Comparison of ENCODE assay signal across 8 mouse cellular contexts in the genomic region with DNA sequence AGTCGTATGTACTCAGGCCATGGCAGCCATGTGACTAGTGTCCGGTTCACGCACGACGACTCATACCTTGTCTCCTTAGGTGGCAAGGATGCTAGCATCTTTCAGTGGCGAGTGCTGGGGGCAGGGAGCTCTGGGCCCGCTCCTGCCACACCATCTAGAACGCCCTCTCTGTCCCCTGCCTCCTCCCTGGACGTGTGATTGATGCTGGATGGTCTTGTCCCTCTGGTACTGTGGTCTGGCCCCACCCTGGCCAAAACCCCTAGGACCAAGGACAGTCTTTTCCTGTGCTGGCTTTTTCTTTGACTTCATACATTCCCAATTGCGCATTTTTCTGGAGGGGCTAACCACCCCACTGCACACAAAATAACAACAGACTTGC. TPM values are rescaled to one million over a fixed set of nuclear protein-coding genes. Genes with fewer than 3 reads are reported as not detected.
A peak's percentile ranks its signal among the peaks of the same experiment; 100 is the strongest.
DNase-seq lines count a peak whose midpoint lies in the region; ATAC-seq and TF ChIP-seq lines count a peak whose summit lies in the region.

No protein-coding gene starts in this region.

- no peaks in the 10 kb centered on the region for H3K27me3 ChIP-seq in lung, postnatal 0 days (replicated peaks; ENCODE audit: insufficient read depth, low read length)
- no peaks in the 10 kb centered on the region for H3K27me3 ChIP-seq in intestine, embryonic 16.5 days (replicated peaks; ENCODE audit: control insufficient read depth, insufficient read depth, low read length)
- no peaks in the 10 kb centered on the region for H3K27me3 ChIP-seq in neural tube, embryonic 15.5 days (replicated peaks)

- peak overlapping the region; percentile 93 for H3K4me3 ChIP-seq in lung, postnatal 0 days (ENCODE audit: low read depth, low read length)
- peak overlapping the region; percentile 62 for H3K4me3 ChIP-seq in intestine, embryonic 16.5 days (ENCODE audit: low read length)
- peak overlapping the region; percentile 94 for H3K4me3 ChIP-seq in neural tube, embryonic 15.5 days (replicated peaks)

- no peak for TF ChIP-seq CTCF in lung, postnatal 0 days (IDR thresholded peaks at IDR 0.05)

- H3K9ac ChIP-seq in lung, postnatal 0 days (replicated peaks; ENCODE audit: low read depth) = peak overlapping the region; percentile 20; the same call in 1 of the 2 replicates
- H3K9ac ChIP-seq in intestine, embryonic 16.5 days (ENCODE audit: low read depth, low read length) = peak overlapping the region; percentile 86
- H3K9ac ChIP-seq in neural tube, embryonic 15.5 days (replicated peaks) = peak overlapping the region; percentile 57

- no peak for TF ChIP-seq EP300 in lung, postnatal 0 days (IDR thresholded peaks at IDR 0.05)

- ATAC-seq in lung, postnatal 0 days = no peak
- ATAC-seq in intestine, embryonic 16.5 days = peak; percentile 13
- ATAC-seq in neural tube, embryonic 15.5 days (ENCODE audit: low FRiP score) = peak; percentile 22

- 39% methylated on average over 10 of the region's 10 CpGs for WGBS in lung, postnatal 0 days
- 37% methylated on average over 10 of the region's 10 CpGs for WGBS in intestine, embryonic 16.5 days
- WGBS in neural tube, embryonic 15.5 days = 19% methylated on average over 10 of the region's 10 CpGs

- H3K27ac ChIP-seq in lung, postnatal 0 days (ENCODE audit: low read length) = peak overlapping the region; percentile 99
- H3K27ac ChIP-seq in intestine, embryonic 16.5 days (ENCODE audit: low read length) = peak overlapping the region; percentile 75
- peak overlapping the region; percentile 97 for H3K27ac ChIP-seq in neural tube, embryonic 15.5 days (replicated peaks)

- H3K4me2 ChIP-seq in lung, postnatal 0 days (replicated peaks; ENCODE audit: low read depth, low read length) = peak overlapping the region; percentile 75
- H3K4me2 ChIP-seq in intestine, embryonic 16.5 days (ENCODE audit: low read depth, low read length) = peak overlapping the region; percentile 74
- H3K4me2 ChIP-seq in neural tube, embryonic 15.5 days = peak overlapping the region; percentile 70

- H3K9me3 ChIP-seq in lung, postnatal 0 days (ENCODE audit: low read length) = no peaks in the 10 kb centered on the region
- no peaks in the 10 kb centered on the region for H3K9me3 ChIP-seq in intestine, embryonic 16.5 days (ENCODE audit: control insufficient read depth, low read length)
- H3K9me3 ChIP-seq in neural tube, embryonic 15.5 days (replicated peaks) = no peaks in the 10 kb centered on the region

- H3K36me3 ChIP-seq in lung, postnatal 0 days (ENCODE audit: insufficient read depth, low read length) = 0 out of 2 replicates have a peak, but pooled peaks cover 7% of the 10 kb centered on the region
- peaks cover 14% of the 10 kb centered on the region for H3K36me3 ChIP-seq in intestine, embryonic 16.5 days (ENCODE audit: control insufficient read depth, insufficient read depth, low read length)
- H3K36me3 ChIP-seq in neural tube, embryonic 15.5 days = peaks cover 26% of the 10 kb centered on the region

- DNase-seq in cerebellum, adult 11-12 months = peak; percentile 69
- DNase-seq in cerebellum, adult 8-10 months = no peak
- DNase-seq in lung, postnatal 0 days (ENCODE audit: low spot score) = no peak
- no peak for DNase-seq in lung, adult 18-20 months
- DNase-seq in adrenal gland, postnatal 36 days = no peak
- DNase-seq in ovary, postnatal 14 days (ENCODE audit: low spot score) = no peak

- peaks cover 18% of the 10 kb centered on the region; the same call in 1 of the 2 replicates for H3K4me1 ChIP-seq in lung, postnatal 0 days (ENCODE audit: insufficient read depth, low read depth, low read length)
- peaks cover 28% of the 10 kb centered on the region for H3K4me1 ChIP-seq in intestine, embryonic 16.5 days (ENCODE audit: control insufficient read depth, insufficient read depth, low read length)
- peaks cover 45% of the 10 kb centered on the region for H3K4me1 ChIP-seq in neural tube, embryonic 15.5 days

RNA-seq across cellular contexts. Expression of a gene that starts 0.6 kb away (rescaled TPM):
- 81.8 and 84.7 TPM in 2 replicates for polyA plus RNA-seq in lung, postnatal 0 days (2015; fragmentation: Nextera tagmentation; extraction: Ambion mirVana)
- polyA plus RNA-seq in intestine, embryonic 16.5 days (2015; fragmentation: Nextera tagmentation; extraction: Ambion mirVana) = 119 and 130 TPM in 2 replicates
- polyA plus RNA-seq in neural tube, embryonic 15.5 days (2015; fragmentation: Nextera tagmentation; extraction: Ambion mirVana) = 94.8 and 117 TPM in 2 replicates
- total RNA-seq in adrenal gland, postnatal 36 days (2021) = 10 to 100 TPM; 88.0 to 88.6 TPM

RNA-seq across cellular contexts. Expression of a gene that starts 11.8 kb away (rescaled TPM):
- 28.6 and 30.5 TPM in 2 replicates for polyA plus RNA-seq in lung, postnatal 0 days (2015; fragmentation: Nextera tagmentation; extraction: Ambion mirVana)
- polyA plus RNA-seq in intestine, embryonic 16.5 days (2015; fragmentation: Nextera tagmentation; extraction: Ambion mirVana) = 22.6 and 23.5 TPM in 2 replicates
- polyA plus RNA-seq in neural tube, embryonic 15.5 days (2015; fragmentation: Nextera tagmentation; extraction: Ambion mirVana) = 13.9 and 17.1 TPM in 2 replicates
- 10 to 100 TPM; 46.9 to 59.1 TPM for total RNA-seq in adrenal gland, postnatal 36 days (2021)

RNA-seq across cellular contexts. Expression of a gene that starts 12.0 kb away (rescaled TPM):
- polyA plus RNA-seq in lung, postnatal 0 days (2015; fragmentation: Nextera tagmentation; extraction: Ambion mirVana) = 4.9 and 5.7 TPM in 2 replicates
- 3.1 and 3.3 TPM in 2 replicates for polyA plus RNA-seq in intestine, embryonic 16.5 days (2015; fragmentation: Nextera tagmentation; extraction: Ambion mirVana)
- 3.0 and 3.2 TPM in 2 replicates for polyA plus RNA-seq in neural tube, embryonic 15.5 days (2015; fragmentation: Nextera tagmentation; extraction: Ambion mirVana)
- 10 to 100 TPM; 38.7 to 61.5 TPM for total RNA-seq in adrenal gland, postnatal 36 days (2021)

RNA-seq across cellular contexts. Expression of a gene that starts 12.5 kb away (rescaled TPM):
- polyA plus RNA-seq in lung, postnatal 0 days (2015; fragmentation: Nextera tagmentation; extraction: Ambion mirVana) = 12.8 and 13.6 TPM in 2 replicates
- polyA plus RNA-seq in intestine, embryonic 16.5 days (2015; fragmentation: Nextera tagmentation; extraction: Ambion mirVana) = 30.1 and 31.7 TPM in 2 replicates
- 25.4 and 26.0 TPM in 2 replicates for polyA plus RNA-seq in neural tube, embryonic 15.5 days (2015; fragmentation: Nextera tagmentation; extraction: Ambion mirVana)
- 10 to 100 TPM; 20.7 to 24.4 TPM for total RNA-seq in adrenal gland, postnatal 36 days (2021)

RNA-seq across cellular contexts. Expression of a gene that starts 21.0 kb away (rescaled TPM):
- 39.5 and 39.6 TPM in 2 replicates for polyA plus RNA-seq in lung, postnatal 0 days (2015; fragmentation: Nextera tagmentation; extraction: Ambion mirVana)
- polyA plus RNA-seq in intestine, embryonic 16.5 days (2015; fragmentation: Nextera tagmentation; extraction: Ambion mirVana) = 44.0 and 45.4 TPM in 2 replicates
- polyA plus RNA-seq in neural tube, embryonic 15.5 days (2015; fragmentation: Nextera tagmentation; extraction: Ambion mirVana) = 80.4 and 89.1 TPM in 2 replicates
- total RNA-seq in adrenal gland, postnatal 36 days (2021) = 10 to 100 TPM; 56.3 to 66.1 TPM

Comparison
In these comparisons a context has a peak if more than half of its experiments do, and no peak if none do; other contexts are left out.
1. H3K9ac ChIP-seq: peak in every context shown above with its lines; median percentile 86 in intestine, embryonic 16.5 days; 57 in neural tube, embryonic 15.5 days; 20 in lung, postnatal 0 days.